ENCODE assay signal across 8 mouse cellular contexts in the genomic region with DNA sequence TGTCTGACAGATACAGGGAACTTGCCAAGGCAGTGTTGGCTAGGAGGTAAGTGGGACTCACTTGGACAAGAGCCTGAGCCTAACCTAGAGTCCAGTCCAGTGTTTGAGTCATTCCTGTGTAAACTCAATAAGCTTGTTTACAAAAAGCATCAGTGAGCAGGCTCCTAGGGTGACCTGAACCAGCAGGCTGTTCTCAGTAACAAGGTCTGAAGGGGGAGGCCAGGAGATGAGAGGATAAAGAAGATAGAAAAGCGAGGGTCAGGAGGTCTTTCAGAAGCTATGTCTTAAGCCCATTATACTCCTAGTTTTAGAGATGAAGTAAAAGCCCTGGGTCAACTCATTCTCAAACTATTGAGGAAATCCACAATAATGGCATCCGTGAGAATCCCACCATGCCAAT. TPM values are rescaled to one million over a fixed set of nuclear protein-coding genes. Genes with fewer than 3 reads are reported as not detected.
A peak's percentile ranks its signal among the peaks of the same experiment; 100 is the strongest.
DNase-seq lines count a peak whose midpoint lies in the region; TF ChIP-seq lines count a peak whose summit lies in the region.
"Not testable (repeated sequence)": the region's sequence is repeated elsewhere in the genome, so short reads cannot be mapped to it uniquely, and the experiment has no call there.

No protein-coding gene starts in this region.

- not testable (repeated sequence) for TF ChIP-seq CTCF in lung, adult 2 months (IDR thresholded peaks at IDR 0.05; ENCODE audit: insufficient read depth, low read length)

- H3K4me3 ChIP-seq in lung, adult 2 months (replicated peaks; ENCODE audit: extremely low read depth, low read depth, low read length), result not testable (repeated sequence)

- not testable (repeated sequence) for H3K4me1 ChIP-seq in lung, adult 2 months (ENCODE audit: control insufficient read depth, insufficient read depth, low read length)

- intact Hi-C loops in heart, postnatal 10 days (cut with DNase I), result not testable (repeated sequence)

- TF ChIP-seq POLR2A in lung, adult 2 months (IDR thresholded peaks at IDR 0.05; ENCODE audit: borderline replicate concordance, extremely low read depth, low read depth, low read length), result not testable (repeated sequence)

- WGBS in lung, adult 2 months, result 32% methylated on average over 1 of the region's 2 CpGs

- peak; percentile 33 for DNase-seq in 3134 (ENCODE audit: extremely low read depth, insufficient read length, low spot score)
- peak; percentile 61 for DNase-seq in adrenal gland, postnatal 14 days
- DNase-seq in gastrocnemius, adult 18-20 months (ENCODE audit: low spot score), result peak; percentile 76
- peak; percentile 59 to 63 for DNase-seq in heart, postnatal 10 days
- DNase-seq in layer of hippocampus, adult 11-12 months (ENCODE audit: low spot score), result peak; percentile 65
- peak; percentile 68 for DNase-seq in lung, adult 2 months
- DNase-seq in retina, postnatal 1 day, result peak; percentile 38
- DNase-seq in thymus, postnatal 36 days, result peak; percentile 33 to 49

RNA-seq across cellular contexts. Expression of a gene that starts 31.9 kb away (rescaled TPM):
- 39.4 and 60.7 TPM in 2 replicates for total RNA-seq in adrenal gland, postnatal 14 days (2021)
- 10 to 100 TPM in 1 of 2 experiments, 1 to 10 TPM in 1; 9.8 to 12.4 TPM for total RNA-seq in gastrocnemius, adult 18-20 months (2021)
- 10 to 100 TPM; 27.5 to 28.7 TPM for total RNA-seq in heart, postnatal 10 days (2021)
- 25.1 and 25.2 TPM in 2 replicates for polyA plus RNA-seq in lung, adult 2 months (2012; rRNA removed)

RNA-seq across cellular contexts. Expression of a gene that starts 40.8 kb away (rescaled TPM):
- total RNA-seq in adrenal gland, postnatal 14 days (2021), result 57.0 and 61.1 TPM in 2 replicates
- 10 to 100 TPM; 32.9 to 38.2 TPM for total RNA-seq in gastrocnemius, adult 18-20 months (2021)
- 10 to 100 TPM; 53.7 to 60.1 TPM for total RNA-seq in heart, postnatal 10 days (2021)
- 31.0 and 37.2 TPM in 2 replicates for polyA plus RNA-seq in lung, adult 2 months (2012; rRNA removed)
